Mouse (Mus musculus) stomach, embryonic 15.5 days (tissue): ENCODE measurements at regions not wholly inside any gene's neighbourhood (a gene's known extent, or its start where the extent isn't known, plus 50 kb on each side); places are given as distances from the start of the nearest gene placed in this dataset.

ENCODE experiments used
- ATAC-seq: fragments of 200-750 bp; cut with Nextera tagmentation; 2 replicates; pipeline ENCODE4 v1.8.0; 2017; ENCODE audit warnings: low read depth, moderate number of reproducible peaks, moderate TSS enrichment; ENCODE audit not compliant: insufficient read depth, low FRiP score
- H3K27ac ChIP-seq: fragments of 300-500 bp; sonication (generic); 2 replicates; pipeline ENCODE4 v1.5.1; 2015; ENCODE audit warnings: mild to moderate bottlenecking, inconsistent platforms
- H3K27me3 ChIP-seq: fragments of 300-500 bp; sonication (generic); replicated peaks from 2 replicates; pipeline ENCODE4 v1.6.1; 2015; ENCODE audit warnings: inconsistent platforms
- H3K36me3 ChIP-seq: fragments of 300-500 bp; sonication (generic); 2 replicates; pipeline ENCODE4 v1.6.1; 2015; ENCODE audit warnings: inconsistent platforms
- H3K4me1 ChIP-seq: fragments of 300-500 bp; sonication (generic); 2 replicates; pipeline ENCODE4 v1.6.1; 2015; ENCODE audit warnings: inconsistent platforms
- H3K4me2 ChIP-seq: fragments of 300-500 bp; sonication (generic); 2 replicates; pipeline ENCODE4 v1.6.1; 2015; ENCODE audit warnings: mild to moderate bottlenecking, inconsistent platforms
- H3K4me3 ChIP-seq: fragments of 300-500 bp; sonication (generic); replicated peaks from 2 replicates; pipeline ENCODE4 v1.5.1; 2015; ENCODE audit warnings: inconsistent platforms
- H3K9ac ChIP-seq: fragments of 300-500 bp; sonication (generic); 2 replicates; pipeline ENCODE4 v1.6.1; 2015; ENCODE audit warnings: inconsistent platforms
- H3K9me3 ChIP-seq: fragments of 300-500 bp; sonication (generic); 2 replicates; pipeline ENCODE4 v1.6.1; 2016; ENCODE audit warnings: inconsistent platforms
- WGBS: fragments of 180-500 bp; shearing (Covaris S2); methylation state at CpG from one replicate; pipeline ENCODE4 v1.1.7; 2015; 5-methylcytosine and 5-hydroxymethylcytosine counted together

GRCm38 (mm10) chr6:49965944-49966545 lies 143.5 kb downstream of the Npy start:
- WGBS: 75% methylated on average over 5 of the region's 5 CpGs
- no peak for ATAC-seq
- H3K27ac ChIP-seq: no peak overlapping the region
- no peaks in the 10 kb centered on the region for H3K36me3 ChIP-seq
- H3K4me3 ChIP-seq: no peak overlapping the region
- H3K9ac ChIP-seq: no peak overlapping the region
- no peaks in the 10 kb centered on the region for H3K9me3 ChIP-seq
- no peak overlapping the region for H3K4me2 ChIP-seq
- H3K27me3 ChIP-seq: no peaks in the 10 kb centered on the region
- H3K4me1 ChIP-seq: no peaks in the 10 kb centered on the region

- no peak overlapping the region for H3K4me2 ChIP-seq
- H3K9me3 ChIP-seq: no peaks in the 10 kb centered on the region
- H3K4me1 ChIP-seq: no peaks in the 10 kb centered on the region
- H3K27me3 ChIP-seq: no peaks in the 10 kb centered on the region
- H3K36me3 ChIP-seq: no peaks in the 10 kb centered on the region
- no peak for ATAC-seq
- no peak overlapping the region for H3K27ac ChIP-seq
- H3K4me3 ChIP-seq: no peak overlapping the region
- no peak overlapping the region for H3K9ac ChIP-seq
- WGBS: 70% methylated on average over 3 of the region's 3 CpGs
Observed at GRCm38 (mm10) chr6:49966555-49966954, 143.5 kb upstream of the Mpp6 start.

GRCm38 (mm10) chr6:49973258-49973865 lies 136.7 kb upstream of the Mpp6 start:
- Histone ChIP-seq H3K9me3 (no peaks in the 10 kb centered on the region), H3K36me3 (no peaks in the 10 kb centered on the region), H3K27me3 (no peaks in the 10 kb centered on the region), H3K4me2 (no peak overlapping the region), H3K27ac (no peak overlapping the region), H3K9ac (no peak overlapping the region), H3K4me1 (no peaks in the 10 kb centered on the region), H3K4me3 (no peak overlapping the region)
- 54% methylated on average over 7 of the region's 7 CpGs for WGBS
- ATAC-seq: no peak

GRCm38 (mm10) chr6:49977783-49978182 lies 132.3 kb upstream of the Mpp6 start:
- Histone ChIP-seq H3K4me1 (no peaks in the 10 kb centered on the region), H3K4me3 (no peak overlapping the region), H3K27me3 (no peaks in the 10 kb centered on the region), H3K27ac (no peak overlapping the region), H3K4me2 (no peak overlapping the region), H3K36me3 (no peaks in the 10 kb centered on the region), H3K9ac (no peak overlapping the region), H3K9me3 (no peaks in the 10 kb centered on the region)
- ATAC-seq: no peak
- 64% methylated on average over 11 of the region's 11 CpGs for WGBS

- no peaks in the 10 kb centered on the region for H3K4me1 ChIP-seq
- H3K36me3 ChIP-seq: no peaks in the 10 kb centered on the region
- no peak overlapping the region for H3K27ac ChIP-seq
- no peak overlapping the region for H3K4me3 ChIP-seq
- no peak for ATAC-seq
- H3K27me3 ChIP-seq: no peaks in the 10 kb centered on the region
- 74% methylated on average over 4 of the region's 4 CpGs for WGBS
- no peak overlapping the region for H3K9ac ChIP-seq
- H3K4me2 ChIP-seq: no peak overlapping the region
- no peaks in the 10 kb centered on the region for H3K9me3 ChIP-seq
Observed at GRCm38 (mm10) chr6:49983740-49984139, 126.3 kb upstream of the Mpp6 start.

- H3K4me1 ChIP-seq: no peaks in the 10 kb centered on the region
- no peak overlapping the region for H3K4me2 ChIP-seq
- no peaks in the 10 kb centered on the region for H3K36me3 ChIP-seq
- H3K27me3 ChIP-seq: no peaks in the 10 kb centered on the region
- no peak overlapping the region for H3K4me3 ChIP-seq
- no peak overlapping the region for H3K9ac ChIP-seq
- 18% methylated on average over 6 of the region's 6 CpGs for WGBS
- no peaks in the 10 kb centered on the region for H3K9me3 ChIP-seq
- ATAC-seq: no peak
- H3K27ac ChIP-seq: no peak overlapping the region
Observed at GRCm38 (mm10) chr6:49985127-49985526, 124.9 kb upstream of the Mpp6 start.

GRCm38 (mm10) chr6:49987141-49987540 lies 122.9 kb upstream of the Mpp6 start:
- 93% methylated on average over 5 of the region's 5 CpGs for WGBS
- H3K4me2 ChIP-seq: no peak overlapping the region
- no peak for ATAC-seq
- H3K27ac ChIP-seq: no peak overlapping the region
- no peaks in the 10 kb centered on the region for H3K4me1 ChIP-seq
- no peaks in the 10 kb centered on the region for H3K27me3 ChIP-seq
- H3K9ac ChIP-seq: no peak overlapping the region
- H3K36me3 ChIP-seq: no peaks in the 10 kb centered on the region
- no peak overlapping the region for H3K4me3 ChIP-seq
- no peaks in the 10 kb centered on the region for H3K9me3 ChIP-seq

GRCm38 (mm10) chr6:49987541-49988210 lies 122.4 kb upstream of the Mpp6 start:
- H3K9ac ChIP-seq: no peak overlapping the region
- H3K27ac ChIP-seq: no peak overlapping the region
- no peak overlapping the region for H3K4me3 ChIP-seq

GRCm38 (mm10) chr6:49989585-49990521 lies 120.2 kb upstream of the Mpp6 start:
- H3K4me1 ChIP-seq: no peaks in the 10 kb centered on the region
- no peak overlapping the region for H3K4me3 ChIP-seq
- H3K4me2 ChIP-seq: no peak overlapping the region
- 78% methylated on average over 9 of the region's 9 CpGs for WGBS
- no peak for ATAC-seq
- H3K9ac ChIP-seq: no peak overlapping the region
- H3K27me3 ChIP-seq: no peaks in the 10 kb centered on the region
- no peaks in the 10 kb centered on the region for H3K9me3 ChIP-seq
- H3K36me3 ChIP-seq: no peaks in the 10 kb centered on the region
- no peak overlapping the region for H3K27ac ChIP-seq

More at GRCm38 (mm10) chr6:49987541-49988210, 122.4 kb upstream of the Mpp6 start:
- Histone ChIP-seq H3K9me3 (no peaks in the 10 kb centered on the region), H3K36me3 (no peaks in the 10 kb centered on the region), H3K4me2 (no peak overlapping the region), H3K27me3 (no peaks in the 10 kb centered on the region), H3K4me1 (no peaks in the 10 kb centered on the region)
- no peak for ATAC-seq
- 84% methylated on average over 3 of the region's 3 CpGs for WGBS

GRCm38 (mm10) chr6:49990522-49990858 lies 119.6 kb upstream of the Mpp6 start:
- no peak overlapping the region for H3K9ac ChIP-seq
- H3K4me2 ChIP-seq: no peak overlapping the region
- no peaks in the 10 kb centered on the region for H3K27me3 ChIP-seq
- no peaks in the 10 kb centered on the region for H3K4me1 ChIP-seq
- no peak for ATAC-seq
- H3K4me3 ChIP-seq: no peak overlapping the region
- H3K27ac ChIP-seq: no peak overlapping the region
- no peaks in the 10 kb centered on the region for H3K36me3 ChIP-seq
- no peaks in the 10 kb centered on the region for H3K9me3 ChIP-seq
- 47% methylated on average over 8 of the region's 8 CpGs for WGBS

GRCm38 (mm10) chr6:49999365-49999764 lies 110.7 kb upstream of the Mpp6 start:
- ATAC-seq: no peak
- Histone ChIP-seq H3K9ac (no peak overlapping the region), H3K27me3 (no peaks in the 10 kb centered on the region), H3K36me3 (no peaks in the 10 kb centered on the region), H3K27ac (no peak overlapping the region), H3K4me3 (no peak overlapping the region), H3K9me3 (no peaks in the 10 kb centered on the region), H3K4me1 (no peaks in the 10 kb centered on the region), H3K4me2 (no peak overlapping the region)
- 86% methylated on average over 11 of the region's 11 CpGs for WGBS

GRCm38 (mm10) chr6:50008074-50008473 lies 102.0 kb upstream of the Mpp6 start:
- 70% methylated on average over 4 of the region's 4 CpGs for WGBS
- ATAC-seq: no peak
- Histone ChIP-seq H3K27ac (no peak overlapping the region), H3K27me3 (no peaks in the 10 kb centered on the region), H3K9me3 (no peaks in the 10 kb centered on the region), H3K4me3 (no peak overlapping the region), H3K9ac (no peak overlapping the region), H3K4me2 (no peak overlapping the region), H3K4me1 (peaks cover 5% of the 10 kb centered on the region; the same call in 1 of the 2 replicates), H3K36me3 (no peaks in the 10 kb centered on the region)
